ENCODE assay signal across 8 mouse cellular contexts in the genomic region with DNA sequence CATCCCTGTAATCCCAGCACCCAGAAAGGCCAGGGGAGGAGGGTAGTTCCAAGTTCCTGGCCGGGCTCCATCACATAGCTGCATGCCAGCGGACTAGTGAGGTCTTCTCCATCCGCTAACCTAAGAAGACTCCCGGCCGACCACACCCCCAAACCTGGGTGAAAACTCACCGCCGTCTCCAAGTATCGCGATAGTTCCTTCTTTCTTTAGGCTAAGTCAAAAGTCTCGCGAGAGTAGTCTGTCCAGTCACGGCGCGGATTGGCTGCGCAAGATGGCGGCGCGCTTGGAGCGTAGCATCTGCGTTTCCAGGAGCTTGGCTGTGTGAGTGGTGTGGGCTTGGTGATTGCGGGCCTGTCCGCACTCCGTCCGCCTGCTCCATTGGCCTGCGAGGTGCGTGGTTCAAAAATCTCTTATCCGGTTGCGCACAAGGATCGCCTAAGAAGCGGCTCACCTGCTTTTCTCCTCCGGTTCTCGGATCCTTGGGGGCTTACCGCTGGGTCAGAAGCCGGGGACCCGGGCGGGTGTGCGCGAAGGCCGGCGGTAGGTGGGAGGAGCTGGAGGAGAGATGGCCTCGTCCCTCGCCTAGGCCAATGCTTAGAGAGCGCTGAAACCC. TPM values are rescaled to one million over a fixed set of nuclear protein-coding genes. Genes with fewer than 3 reads are reported as not detected.
DNase-seq lines count a peak whose midpoint lies in the region; ATAC-seq and TF ChIP-seq lines count a peak whose summit lies in the region.

A gene (plus strand): TSS at position 236 of the 613 bp plus-strand sequence.

- H3K4me2 ChIP-seq in hindbrain, embryonic 13.5 days: peak within 1 kb of the TSS; percentile 80

- WGBS in hindbrain, embryonic 13.5 days: under 1% methylated on average over 43 of the region's 43 CpGs

- ATAC-seq in Patski: peak; percentile 92
- ATAC-seq in hindbrain, embryonic 13.5 days (ENCODE audit: low FRiP score): peak; percentile 97

- H3K9me3 ChIP-seq in hindbrain, embryonic 13.5 days: no peaks in the 10 kb centered on the region

- H3K36me3 ChIP-seq in hindbrain, embryonic 13.5 days: peaks cover 26% of the 10 kb centered on the region

- no peaks in the 10 kb centered on the region for H3K27me3 ChIP-seq in Patski
- H3K27me3 ChIP-seq in hindbrain, embryonic 13.5 days: no peaks in the 10 kb centered on the region

- DNase-seq in Patski (ENCODE audit: low read depth, low spot score): peak; percentile 83
- DNase-seq in cerebellum, postnatal 14 days: peak; percentile 95
- peak; percentile 93 to 94 for DNase-seq in frontal cortex, postnatal 14 days (ENCODE audit: low spot score in 2 of 2)
- DNase-seq in layer of hippocampus, postnatal 25 days (ENCODE audit: extremely low spot score in 1 of 2, low spot score in 1 of 2): peak; percentile 77 to 79
- peak; percentile 97 for DNase-seq in lung, postnatal 25 days (ENCODE audit: low spot score)
- peak; percentile 100 for DNase-seq in retina, embryonic 14.5 days (ENCODE audit: low spot score)
- peak; percentile 91 for DNase-seq in thymus, postnatal 4 days

- H3K9ac ChIP-seq in hindbrain, embryonic 13.5 days: peak within 1 kb of the TSS; percentile 86

- POLR2A ChIA-PET in Patski (lab: Charles Lee): interaction anchor here (1.6 to 1.8 kb wide), 2 partner anchors 23 to 46 kb away, joined by 3 to 7 read pairs; a partner anchor contains a TSS

- H3K4me3 ChIP-seq in hindbrain, embryonic 13.5 days: peak within 1 kb of the TSS; percentile 81

- H3K4me1 ChIP-seq in hindbrain, embryonic 13.5 days (replicated peaks): peaks cover 27% of the 10 kb centered on the region

- TF ChIP-seq CTCF in Patski (IDR thresholded peaks at IDR 0.05): no peak

- in situ Hi-C loops in Patski (cut with MboI; ENCODE audit: low pct_unique_long_range_greater_than_20kb): no loop called here

- CTCF ChIA-PET in Patski (lab: Charles Lee): interaction anchor here (0.6 to 0.8 kb wide), 2 partner anchors 12 to 13 kb away, joined by 3 read pairs; no protein-coding TSS in a partner anchor

- H3K27ac ChIP-seq in hindbrain, embryonic 13.5 days: peak within 1 kb of the TSS; percentile 95

RNA-seq across cellular contexts. Expression of the gene that starts here (rescaled TPM):
- 33.6 TPM for polyA plus RNA-seq in Patski (2021)
- polyA plus RNA-seq in hindbrain, embryonic 13.5 days (2015; fragmentation: Nextera tagmentation; extraction: Ambion mirVana): 53.8 and 55.4 TPM in 2 replicates
- 10 to 100 TPM; 27.0 to 27.5 TPM for total RNA-seq in layer of hippocampus, postnatal 25 days (2021)

Comparison
In these comparisons a context has a peak if more than half of its experiments do, and no peak if none do; other contexts are left out.
1. Peak in every context shown above with its lines: DNase-seq, ATAC-seq, H3K4me3 ChIP-seq and H3K27ac ChIP-seq.